Mouse (Mus musculus) neutrophil, adult 65 days (primary cell): ENCODE data around the gene Ncmap. TPM values are rescaled to one million over a fixed set of nuclear protein-coding genes. Genes with fewer than 3 reads are reported as not detected.

Source experiments
- total RNA-seq: library from RNA; stranded (reverse); gene quantifications from 2 replicates; pipeline ENCODE4 v1.2.4, GENCODE M21; 2023

Gene Ncmap
- total RNA-seq = not detected in 2 replicates

GRCm38 (mm10) chr4:135397991-135398390 is at the start of gene Ncmap:
Gene Ncmap, minus strand, starts transcription at chr4:135398227.

GRCm38 (mm10) chr4:135433443-135434394 is 35.7 kb upstream of the Ncmap start, which contains the start of gene Rcan3:
Gene Rcan3, minus strand, starts transcription at chr4:135433853.

DNA sequence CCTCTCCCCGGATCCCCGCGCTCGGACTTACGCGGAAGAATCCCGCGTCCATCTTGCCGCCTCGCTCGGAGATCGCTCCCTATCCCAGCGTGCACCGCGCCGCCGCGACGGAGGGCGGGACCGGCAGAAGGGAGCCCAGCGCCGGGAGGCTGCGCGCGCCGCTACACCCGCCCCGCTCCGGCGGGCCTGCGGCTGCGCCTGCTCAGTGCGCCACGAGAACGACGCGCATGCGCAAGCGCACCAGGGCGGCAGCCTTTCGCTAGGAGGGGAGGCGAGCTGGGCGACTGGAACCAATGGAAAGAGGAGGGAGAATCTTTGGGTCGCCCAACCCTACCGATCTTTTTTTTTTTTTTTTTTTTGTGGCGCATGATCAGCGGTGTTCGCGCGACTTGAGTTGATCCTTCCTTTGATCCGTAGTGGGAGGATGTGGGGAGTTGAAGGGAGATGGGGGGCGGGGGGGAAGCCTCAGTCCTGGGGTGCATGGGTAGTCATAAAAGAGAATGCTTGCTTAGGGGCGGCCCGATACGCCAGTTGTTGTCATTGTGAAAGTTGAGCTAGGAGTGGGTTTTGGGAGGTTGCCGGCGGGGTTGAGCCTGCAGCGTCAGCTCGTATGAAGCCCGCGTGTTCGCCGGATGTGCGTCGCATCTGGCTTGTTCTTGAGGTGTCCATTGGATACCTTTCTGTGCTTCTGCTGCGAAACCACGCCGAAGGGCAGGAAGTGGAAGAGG is 44.8 kb downstream of the Ncmap start, which contains the start of gene Srrm1:
Gene Srrm1, minus strand, starts transcription at position 256 of the 728 bp plus-strand sequence.

Other genes starting within 250 kb of the Ncmap start
- gene Clic4, start 125.4 kb downstream of the Ncmap start, total RNA-seq = 11.5 and 15.1 TPM in 2 replicates
- 206 and 254 TPM in 2 replicates for gene Srrm1, start 44.9 kb downstream of the Ncmap start, total RNA-seq
- gene Rcan3, start 35.6 kb upstream of the Ncmap start, total RNA-seq = 4.2 and 5.3 TPM in 2 replicates
- not detected in 2 replicates for gene Stpg1, start 96.6 kb upstream of the Ncmap start, total RNA-seq
- gene Nipal3, start 96.8 kb upstream of the Ncmap start, total RNA-seq = 18.2 and 25.6 TPM in 2 replicates
- not detected in 2 replicates for gene Grhl3, start 175.4 kb upstream of the Ncmap start, total RNA-seq